Mouse (Mus musculus): Measurements from ENCODE around the gene Gpatch1.
A peak's percentile ranks its signal among the peaks of the same experiment; 100 is the strongest.
"Not testable (repeated sequence)": the region's sequence is repeated elsewhere in the genome, so short reads cannot be mapped to it uniquely, and the experiment has no call there.

Gpatch1 gene

DNA sequence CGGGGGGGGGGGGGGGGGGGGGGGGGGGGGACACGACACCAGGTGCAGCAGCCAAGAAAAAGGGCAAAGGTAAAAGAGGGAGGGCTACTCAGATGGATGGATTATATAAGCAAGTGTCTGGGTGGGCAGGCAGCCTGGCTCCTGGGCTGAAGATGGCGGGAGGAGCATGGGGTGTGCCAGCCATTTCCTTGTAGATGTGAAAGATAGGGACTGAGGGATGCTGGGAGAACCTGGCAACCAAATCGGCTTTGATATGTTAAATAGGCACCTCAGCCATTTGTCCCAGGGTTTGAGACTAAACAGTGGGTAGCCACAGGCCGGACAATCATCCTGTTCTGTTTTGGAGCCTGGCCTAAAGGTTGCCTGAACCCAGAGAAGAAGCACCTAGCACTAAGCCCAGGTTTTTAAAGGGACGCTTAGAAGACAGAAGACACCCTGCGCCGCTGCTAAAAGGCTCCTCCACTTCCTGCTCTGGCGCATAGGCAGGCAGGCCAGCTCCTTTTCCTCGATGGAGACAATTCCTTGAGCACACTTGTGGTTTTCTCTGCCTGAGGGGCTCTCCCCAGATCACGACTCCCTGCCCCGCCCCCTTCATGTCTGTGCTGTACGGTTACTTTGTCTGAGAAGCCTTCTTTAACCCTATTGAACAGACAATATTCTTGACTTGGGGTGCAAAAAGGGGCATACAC, 4.6 kb upstream of the Gpatch1 start:
- DNase-seq = no peak

DNA sequence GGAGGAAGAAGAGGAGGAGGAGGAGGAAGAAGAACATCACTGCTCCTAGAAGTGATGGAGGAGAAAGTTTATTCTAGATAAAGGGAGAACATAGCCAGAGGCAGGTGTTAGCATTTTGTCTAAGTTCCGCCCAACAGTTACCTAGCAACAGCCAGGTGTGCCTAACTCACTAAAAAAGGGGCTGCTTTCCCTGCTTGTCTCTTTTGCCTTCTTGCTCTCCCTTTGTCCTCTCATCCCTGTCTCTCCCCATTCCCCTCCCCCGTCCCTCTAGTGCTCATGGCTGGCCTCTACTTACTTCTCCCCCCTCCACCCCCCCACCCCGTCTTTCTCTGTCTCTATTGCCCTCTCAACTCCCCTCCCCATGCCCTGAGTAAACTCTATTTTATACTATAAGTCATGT, 3.9 kb upstream of the Gpatch1 start:
- no peak for DNase-seq

DNA sequence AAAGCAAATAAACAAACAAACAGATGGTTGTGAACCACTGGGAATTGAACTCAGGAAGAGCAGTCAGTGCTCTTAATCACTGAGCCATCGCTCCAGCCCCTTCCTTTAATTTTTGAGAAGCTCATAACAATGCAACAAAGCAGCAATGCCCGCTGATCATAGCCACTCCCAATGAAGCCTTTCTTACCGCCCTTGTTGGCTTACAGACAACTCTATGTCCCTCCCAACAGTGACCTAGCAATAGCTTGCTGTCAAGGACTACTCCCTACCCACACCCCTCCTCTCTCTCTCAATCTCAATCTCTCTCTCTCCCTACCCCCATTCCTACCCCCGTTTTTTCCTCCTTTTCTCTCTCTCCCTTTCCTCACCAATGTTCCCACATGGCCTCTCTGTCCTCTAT, 1.5 kb upstream of the Gpatch1 start:
- no peak for DNase-seq

DNA sequence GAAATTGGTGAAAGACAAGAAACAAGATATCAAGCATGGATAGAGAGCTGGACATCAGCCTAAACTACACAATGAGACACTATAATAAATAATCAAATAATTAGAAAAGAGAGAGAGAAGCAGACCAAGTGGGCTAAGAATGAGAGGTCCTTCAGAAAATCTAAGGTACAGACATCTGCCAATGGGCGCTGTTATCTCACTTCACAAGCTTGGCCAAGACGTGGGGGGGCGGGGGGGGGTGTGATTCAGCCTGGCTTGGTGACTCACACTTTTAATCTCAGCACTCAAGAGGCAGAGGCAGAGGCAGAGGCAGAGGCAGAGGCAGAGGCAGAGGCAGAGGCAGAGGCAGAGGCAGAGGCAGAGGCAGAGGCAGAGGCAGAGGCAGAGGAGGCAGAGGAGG, 981 bp upstream of the Gpatch1 start:
- DNase-seq = not testable (repeated sequence)

DNA sequence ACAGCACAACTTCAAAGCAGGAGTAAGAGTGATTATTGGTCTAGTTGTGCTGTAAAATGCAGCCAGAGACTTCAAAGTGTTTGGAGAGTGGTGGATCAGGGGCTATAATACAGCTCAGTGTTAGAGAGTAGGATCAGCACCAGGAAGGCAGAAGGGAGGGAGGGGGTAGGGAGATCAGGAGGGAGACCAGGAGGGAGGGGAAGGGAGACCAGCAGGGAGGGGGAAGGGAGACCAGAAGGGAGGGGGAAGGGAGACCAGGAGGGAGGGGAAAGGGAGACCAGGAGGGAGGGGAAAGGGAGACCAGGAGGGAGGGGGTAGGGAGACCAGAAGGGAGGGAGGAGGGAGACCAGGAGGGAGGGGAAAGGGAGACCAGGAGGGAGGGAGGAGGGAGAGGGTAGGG, 4.1 kb downstream of the Gpatch1 start:
- DNase-seq = no peak

DNA sequence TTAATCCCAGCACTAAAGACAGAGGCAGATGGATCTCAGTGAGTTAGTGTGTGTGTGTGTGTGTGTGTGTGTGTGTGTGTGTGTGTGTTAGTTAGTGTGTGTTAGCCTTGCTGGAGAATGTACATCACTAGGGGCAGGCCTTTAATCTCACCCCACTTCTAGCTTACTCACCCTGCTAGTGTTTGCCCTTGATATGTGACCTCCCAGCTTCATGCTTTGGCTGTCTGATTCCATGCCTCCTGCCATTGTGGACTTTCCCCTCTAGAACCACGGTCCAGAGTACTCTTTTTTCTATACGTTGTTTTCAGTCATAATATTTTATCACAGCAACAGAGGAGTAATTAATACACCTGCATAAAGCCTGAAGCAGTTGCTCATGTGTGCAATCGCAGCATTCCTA, 7.0 kb downstream of the Gpatch1 start:
- no peak for DNase-seq

DNA sequence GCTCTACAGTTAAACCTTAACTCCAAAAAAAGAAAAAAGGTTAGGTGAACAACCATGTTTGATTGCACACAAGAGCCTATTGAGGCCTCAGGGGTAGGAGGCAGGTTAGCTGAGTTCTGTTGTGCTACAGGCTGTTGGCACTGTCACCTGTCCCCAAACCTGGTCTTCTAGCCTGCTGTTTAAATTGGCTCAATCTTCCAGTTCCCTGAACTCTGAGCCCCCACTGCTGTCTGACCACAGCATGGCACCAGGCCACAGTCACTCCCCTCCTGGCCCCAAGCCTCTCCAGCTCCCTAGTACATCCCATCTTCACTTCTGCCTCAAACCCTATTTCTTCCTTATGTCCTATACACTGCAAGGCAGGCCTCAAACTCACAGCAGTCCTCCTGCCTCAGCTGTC, 17.4 kb downstream of the Gpatch1 start:
- no peak for DNase-seq

DNA sequence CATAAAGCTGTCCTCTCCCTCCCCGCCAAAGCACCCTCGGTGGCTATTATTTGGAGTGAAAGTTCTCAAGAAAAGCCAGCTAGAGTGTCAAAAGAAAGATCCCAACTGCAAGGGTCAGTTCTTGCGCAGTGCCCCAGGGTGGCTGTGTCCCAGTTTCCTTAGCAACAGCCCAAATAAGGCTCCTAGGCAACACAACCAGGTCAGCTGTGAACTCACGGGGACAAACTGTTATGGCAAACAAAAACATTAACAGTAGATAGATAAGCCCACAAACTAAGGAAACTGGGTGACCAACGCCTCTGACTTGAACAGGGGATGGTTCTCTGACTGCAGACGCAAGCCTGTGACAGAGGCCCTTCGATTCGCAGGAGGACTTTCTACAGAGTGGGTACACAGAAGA, 18.6 kb downstream of the Gpatch1 start:
- no peak for DNase-seq

DNA sequence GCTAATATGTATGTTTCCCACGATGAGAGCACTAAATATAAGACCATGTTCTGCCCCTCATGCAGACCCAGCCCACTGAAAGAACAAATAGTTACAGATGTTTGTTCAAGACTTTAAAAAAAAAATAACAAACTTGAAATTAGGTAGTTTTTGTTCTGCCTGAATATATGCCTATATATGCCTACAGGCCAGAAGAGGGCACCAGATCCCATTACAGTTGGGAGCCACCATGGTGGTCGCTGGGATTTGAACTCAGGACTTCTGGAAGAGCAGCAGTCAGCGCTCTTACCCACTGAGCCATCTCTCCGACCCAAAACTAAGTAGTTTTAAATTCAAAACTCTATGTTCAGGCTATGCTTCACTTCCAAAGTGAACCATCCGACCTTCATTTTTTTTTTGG, 20.4 kb downstream of the Gpatch1 start:
- DNase-seq = no peak

DNA sequence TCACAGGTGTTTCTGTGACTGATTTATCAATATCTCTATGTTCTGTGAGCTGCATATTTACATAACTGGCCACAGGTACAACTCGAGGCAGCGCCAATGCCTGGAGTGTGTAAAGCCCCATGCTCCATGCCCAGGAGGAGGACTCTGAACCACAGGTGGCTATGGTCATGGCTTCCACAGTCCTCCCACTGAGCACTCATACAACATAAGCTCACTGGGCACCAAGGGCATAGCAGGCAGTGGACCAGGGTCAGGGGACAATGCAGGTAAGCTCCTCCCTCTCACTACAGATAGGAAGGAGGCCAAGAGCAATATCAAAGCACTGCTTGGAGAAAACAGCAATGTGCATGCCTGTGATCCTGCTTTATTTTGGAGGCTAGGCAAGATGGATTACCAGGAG, 22.6 kb downstream of the Gpatch1 start:
- no peak for DNase-seq

DNA sequence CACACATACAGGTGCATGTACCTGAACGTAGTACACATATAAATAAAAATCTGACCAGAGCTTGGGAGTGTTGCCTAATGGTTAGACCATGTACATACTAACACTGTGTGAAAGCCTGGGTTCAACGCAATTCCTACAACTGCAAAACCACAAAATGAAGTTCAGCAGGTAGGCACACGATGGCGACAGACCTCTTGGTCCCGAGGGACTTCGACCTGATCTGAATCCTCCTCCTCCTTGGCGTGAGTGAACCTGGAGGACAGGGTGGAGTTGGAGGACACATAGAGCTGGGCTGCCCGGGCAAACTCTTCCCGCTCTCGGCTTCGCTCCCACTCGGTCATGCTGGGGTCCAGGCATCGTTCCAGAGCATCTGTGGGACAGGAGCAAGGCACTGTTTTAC, 24.8 kb downstream of the Gpatch1 start:
- DNase-seq = no peak

DNA sequence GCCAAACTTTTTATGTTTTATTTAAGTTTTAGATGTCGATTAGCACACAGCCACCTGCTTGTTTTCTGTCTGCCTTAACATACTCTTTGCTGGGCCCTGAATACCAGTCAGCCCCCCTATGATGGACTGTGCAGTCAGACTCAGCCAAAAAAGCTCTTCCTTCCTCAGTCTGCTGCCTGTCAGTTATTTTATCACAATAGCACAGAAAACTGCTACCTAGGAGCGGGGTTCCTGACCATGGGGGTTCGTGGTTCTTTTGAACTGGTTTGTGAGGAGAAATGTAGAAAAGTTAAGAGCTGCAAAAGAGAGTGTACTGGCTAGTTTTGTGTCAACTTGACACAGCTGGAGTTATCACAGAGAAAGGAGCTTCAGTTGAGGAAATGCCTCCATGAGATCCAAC, 39.3 kb downstream of the Gpatch1 start:
- DNase-seq = no peak

DNA sequence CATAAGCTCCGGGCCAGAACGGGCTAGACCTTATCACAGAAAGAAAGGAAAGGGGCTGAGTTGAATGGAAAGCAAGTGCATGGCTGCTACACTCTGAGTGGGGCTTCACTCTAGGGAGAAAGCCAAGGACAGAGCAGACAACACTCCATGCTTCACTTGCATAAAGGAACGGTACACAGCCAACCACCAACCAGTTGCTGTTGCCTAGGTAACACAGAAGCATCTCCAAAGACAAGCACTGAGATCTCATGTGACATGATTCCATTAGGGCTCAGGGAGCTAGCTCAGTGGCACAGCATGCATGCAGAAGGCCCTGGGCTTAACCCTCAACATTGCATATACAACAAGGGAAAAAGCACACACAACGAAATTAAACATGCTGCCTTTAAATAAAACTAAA, 40.8 kb downstream of the Gpatch1 start:
- no peak for DNase-seq

DNA sequence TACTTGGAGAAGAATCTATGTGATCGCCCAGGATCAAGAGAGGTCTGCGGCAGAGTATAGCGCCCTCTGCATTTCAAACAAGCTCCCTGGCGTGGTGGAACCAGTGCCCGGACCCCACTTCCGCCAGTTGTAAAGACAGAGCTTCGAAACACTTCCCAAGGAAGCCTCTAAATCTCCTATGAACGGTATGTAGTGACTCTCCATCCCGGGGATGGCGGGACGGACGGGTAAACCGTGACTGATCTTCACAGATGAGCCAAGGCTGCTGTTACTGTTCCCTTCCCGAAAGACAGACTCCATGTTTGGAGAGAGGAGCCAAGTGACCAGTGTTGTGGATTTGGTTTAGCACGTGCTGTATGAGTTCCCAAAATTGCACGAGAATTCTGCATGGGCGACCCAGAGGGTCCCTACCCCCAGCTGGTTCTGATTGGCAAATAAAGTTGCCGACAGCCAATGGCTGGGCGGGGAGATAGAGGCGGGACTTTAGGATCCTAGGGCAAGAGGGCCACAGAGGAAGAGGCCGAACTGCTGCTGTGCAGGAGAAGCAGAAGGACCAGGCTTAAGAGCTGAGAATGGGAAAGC, 48.7 kb downstream of the Gpatch1 start:
- DNase-seq = peak; percentile 28 to 29

DNA sequence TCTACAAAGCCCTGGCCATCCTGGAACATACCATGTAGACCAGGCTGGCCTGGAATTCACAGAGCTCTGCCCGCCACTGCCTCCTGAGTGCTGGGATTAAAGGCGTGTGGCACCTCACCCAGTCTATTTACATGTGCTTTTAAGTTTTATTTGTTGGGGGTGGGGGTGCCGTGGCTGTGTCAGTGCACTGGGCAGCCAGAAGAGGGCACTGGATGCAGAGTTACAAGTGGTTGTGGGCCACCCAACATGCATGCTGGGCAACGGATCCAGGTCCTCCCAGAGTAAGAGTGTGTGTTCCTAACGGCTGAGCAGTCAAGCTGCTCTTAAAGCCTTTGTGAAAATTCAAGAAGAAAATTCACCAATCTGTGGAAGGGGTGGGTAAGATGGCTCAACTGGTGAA, 50.4 kb downstream of the Gpatch1 start:
- DNase-seq = no peak

DNA sequence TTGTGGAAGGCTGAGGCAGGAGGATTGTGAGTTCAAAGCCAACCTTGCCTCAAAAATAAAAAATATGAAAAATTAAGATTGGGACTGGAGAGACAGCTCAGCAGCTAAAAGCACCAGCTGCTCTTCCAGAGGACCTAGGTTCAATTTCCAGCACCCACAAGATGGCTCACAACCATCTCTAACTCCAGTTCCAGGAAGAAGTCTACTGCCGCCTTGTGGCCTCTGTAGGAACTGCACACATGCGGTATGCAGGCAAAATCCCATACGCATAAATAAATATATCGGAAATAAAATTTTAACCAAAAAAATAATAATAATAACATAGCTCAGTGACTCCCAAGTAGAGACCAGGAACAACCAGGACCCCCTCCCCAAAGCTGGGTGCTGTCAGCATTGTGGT, 51.6 kb downstream of the Gpatch1 start:
- DNase-seq = peak; percentile 12 to 18

DNA sequence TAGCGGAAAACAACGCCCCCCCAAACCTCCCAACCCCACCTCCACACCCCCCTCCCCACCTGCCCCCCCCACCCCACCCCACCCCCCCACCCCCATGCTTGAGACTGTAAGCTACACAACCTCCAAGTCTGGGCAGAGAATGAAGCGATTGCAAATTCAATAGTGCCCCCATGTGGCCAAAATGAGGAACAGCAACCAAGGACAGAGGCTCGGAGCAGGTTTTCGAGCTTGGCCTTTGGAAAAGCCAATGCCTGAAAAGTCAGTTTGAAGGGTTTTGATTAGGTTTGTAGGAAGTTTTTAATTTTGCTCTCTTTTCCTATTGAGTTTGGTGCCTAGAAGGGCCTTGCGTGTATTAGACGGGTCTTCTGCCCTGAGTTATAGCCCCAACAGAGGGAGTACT, 53.5 kb downstream of the Gpatch1 start:
- peak; percentile 27 to 29 for DNase-seq

DNA sequence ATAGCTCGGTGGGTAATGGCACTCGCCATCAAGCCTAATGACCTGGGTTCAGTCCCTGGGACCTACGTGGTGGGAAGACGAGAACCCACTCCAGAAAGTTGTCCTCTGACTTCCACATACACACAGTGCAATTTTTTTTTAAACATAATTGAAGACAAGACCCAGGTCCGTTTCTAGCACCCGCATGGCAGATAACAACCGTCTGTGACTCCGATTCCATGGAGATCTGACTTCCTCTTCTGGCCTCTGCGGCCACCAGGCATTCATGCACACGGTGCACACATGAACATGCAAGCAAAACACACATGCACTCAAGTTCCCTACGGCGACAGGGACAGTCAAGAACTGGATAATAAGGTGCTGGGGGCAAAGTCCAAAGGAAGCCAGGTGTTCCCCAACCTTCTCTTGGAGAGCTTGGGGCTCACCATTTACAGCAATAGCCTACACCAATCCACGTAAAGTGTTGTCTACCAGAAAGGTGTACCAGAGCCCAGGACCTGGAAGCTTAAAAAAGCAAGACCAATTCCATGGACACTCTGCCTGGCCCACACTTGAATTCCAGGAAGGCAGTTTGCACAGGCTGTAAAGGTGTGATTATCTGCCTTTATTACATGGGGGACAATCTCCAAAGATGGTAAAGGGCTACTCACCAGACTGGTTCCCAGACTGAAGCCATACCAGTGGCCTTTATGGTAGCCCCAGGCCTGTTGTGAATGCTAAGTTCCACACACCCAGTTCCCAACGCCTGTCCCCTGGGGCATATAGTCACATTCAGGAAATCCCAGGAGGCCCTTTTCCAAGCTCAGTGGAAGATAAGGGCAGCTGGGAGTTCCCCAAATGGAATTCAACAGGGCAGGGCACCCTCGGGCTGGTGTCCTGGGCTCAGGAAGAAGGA, 54.4 kb downstream of the Gpatch1 start:
- no peak for DNase-seq

DNA sequence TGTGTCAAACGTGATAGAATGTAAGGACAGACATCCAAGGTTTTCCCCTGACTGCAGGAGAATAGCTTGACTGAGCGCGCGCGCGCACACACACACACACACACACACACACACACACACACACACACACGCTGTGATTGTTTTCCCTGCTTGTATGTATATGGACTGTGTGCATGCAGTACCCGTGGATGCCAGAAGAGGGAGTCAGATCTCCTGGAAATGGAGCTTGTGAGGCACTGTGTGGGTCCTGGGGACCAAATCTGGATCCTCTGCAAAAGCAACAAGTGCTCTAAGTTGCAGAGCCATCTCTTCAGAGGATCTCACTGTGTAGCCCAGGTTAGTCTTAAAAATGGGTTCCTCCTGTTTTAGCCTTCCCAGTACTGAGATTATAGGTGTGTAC, 58.9 kb downstream of the Gpatch1 start:
- no peak for DNase-seq

DNA sequence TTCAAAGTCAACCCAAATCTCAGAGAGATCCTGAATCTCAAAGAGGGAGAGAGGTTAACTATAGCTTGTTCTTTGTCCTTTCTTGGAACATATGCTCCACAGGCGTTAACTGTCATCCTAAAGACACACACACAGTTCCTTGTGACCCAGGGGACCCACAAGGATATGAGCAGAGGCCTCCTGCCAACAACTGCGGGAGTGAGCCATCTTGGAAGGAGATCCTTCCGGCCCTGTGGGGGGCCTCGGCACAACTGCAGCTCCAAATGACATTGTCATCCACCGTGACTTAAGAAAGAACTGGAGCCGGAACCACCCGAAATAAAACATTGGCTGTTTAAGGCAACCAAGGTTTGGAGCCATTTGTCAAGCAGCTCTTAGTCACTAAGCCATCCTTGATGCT, 59.9 kb downstream of the Gpatch1 start:
- no peak for DNase-seq

DNA sequence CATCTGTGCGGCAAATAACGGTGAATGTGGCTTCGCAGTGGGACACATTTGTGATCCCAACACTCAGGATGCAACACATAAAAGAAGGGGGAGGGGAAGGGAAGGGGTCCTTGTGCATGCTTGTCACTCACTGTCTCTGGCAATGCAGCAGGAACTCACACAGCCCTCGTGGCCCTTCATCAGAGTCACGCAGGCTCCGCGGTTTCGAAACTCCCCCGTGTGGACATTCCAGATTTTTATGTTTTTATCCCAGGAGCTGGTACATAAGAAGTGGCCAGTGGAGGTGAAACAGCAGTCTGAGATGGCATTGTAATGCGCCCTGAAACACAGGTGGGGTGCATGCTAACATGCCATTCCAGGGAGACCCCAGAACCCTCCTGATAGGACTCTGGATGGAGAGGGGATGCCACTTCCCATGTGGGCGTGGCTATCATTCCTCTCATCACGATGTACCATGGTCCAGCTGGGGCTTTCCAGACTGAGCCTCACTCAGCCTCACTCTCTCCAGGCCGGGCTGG, 66.1 kb downstream of the Gpatch1 start:
- no peak for DNase-seq

DNA sequence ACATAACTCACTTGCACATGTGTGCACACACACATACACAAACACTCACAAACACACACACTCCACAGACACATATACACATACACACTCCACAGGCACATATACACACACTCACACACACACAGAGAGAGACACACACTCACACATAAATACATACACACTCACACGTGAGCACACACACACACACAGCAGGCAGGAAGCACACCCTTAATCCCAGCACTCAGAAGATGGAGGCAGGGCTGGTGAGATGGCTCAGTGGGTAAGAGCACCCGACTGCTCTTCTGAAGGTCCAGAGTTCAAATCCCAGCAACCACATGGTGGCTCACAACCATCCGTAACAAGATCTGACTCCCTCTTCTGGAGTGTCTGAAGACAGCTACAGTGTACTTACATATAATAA, 80.3 kb downstream of the Gpatch1 start:
- not testable (repeated sequence) for DNase-seq

DNA sequence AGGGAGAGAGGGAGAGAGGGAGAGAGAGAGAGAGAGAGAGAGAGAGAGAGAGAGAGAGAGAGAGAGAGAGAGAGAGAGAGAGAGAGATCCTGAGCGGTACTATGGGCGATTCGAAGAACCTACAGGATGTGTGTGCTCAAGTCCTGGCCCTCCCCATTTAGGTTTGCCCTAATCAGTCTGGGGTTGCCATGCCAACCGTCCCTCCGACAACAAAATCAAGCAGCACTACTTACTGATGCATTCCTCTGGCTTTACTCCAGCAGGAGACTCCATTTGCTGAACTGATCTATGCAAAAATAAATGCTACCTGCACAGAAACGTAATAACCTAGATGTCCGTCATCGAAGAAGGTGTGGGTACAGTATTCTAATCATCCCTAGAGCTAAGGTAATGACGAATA, 82.9 kb downstream of the Gpatch1 start:
- DNase-seq = peak; percentile 8 to 35
